Mouse (Mus musculus) myocyte (in vitro differentiated cells): ENCODE measurements around the gene Tfb1m.

ENCODE experiments used
- MYOD1 ChIP-seq, 3 experiments: IDR thresholded peaks; one replicate each; pipeline ENCODE4 v1.6.1; 2011; ENCODE audit warnings: control low read depth in 2 of 3, low read depth in 2 of 3, mild to moderate bottlenecking in 2 of 3, moderate library complexity in 1 of 3; ENCODE audit not compliant: insufficient read length in 2 of 3, control insufficient read depth in 1 of 3
- MYOG ChIP-seq, 3 experiments: IDR thresholded peaks; one replicate each; pipeline ENCODE4 v1.6.1; 2011; ENCODE audit warnings: control low read depth in 2 of 3, low read depth in 2 of 3, mild to moderate bottlenecking in 2 of 3; ENCODE audit not compliant: insufficient read length in 2 of 3, control insufficient read depth in 1 of 3, insufficient read depth in 1 of 3
- POLR2A ChIP-seq: IDR thresholded peaks from one replicate; pipeline ENCODE4 v1.6.1; 2011; ENCODE audit warnings: low read depth, mild to moderate bottlenecking, control low read depth, moderate library complexity; ENCODE audit not compliant: insufficient read length
- POLR2AphosphoS2 ChIP-seq: IDR thresholded peaks from one replicate; pipeline ENCODE4 v1.6.1; 2011; ENCODE audit warnings: low read depth, control low read depth; ENCODE audit not compliant: insufficient read length
- TCF3 ChIP-seq: IDR thresholded peaks from one replicate; pipeline ENCODE4 v1.6.1; 2011; ENCODE audit warnings: low read depth, control low read depth; ENCODE audit not compliant: insufficient read length

DNA sequence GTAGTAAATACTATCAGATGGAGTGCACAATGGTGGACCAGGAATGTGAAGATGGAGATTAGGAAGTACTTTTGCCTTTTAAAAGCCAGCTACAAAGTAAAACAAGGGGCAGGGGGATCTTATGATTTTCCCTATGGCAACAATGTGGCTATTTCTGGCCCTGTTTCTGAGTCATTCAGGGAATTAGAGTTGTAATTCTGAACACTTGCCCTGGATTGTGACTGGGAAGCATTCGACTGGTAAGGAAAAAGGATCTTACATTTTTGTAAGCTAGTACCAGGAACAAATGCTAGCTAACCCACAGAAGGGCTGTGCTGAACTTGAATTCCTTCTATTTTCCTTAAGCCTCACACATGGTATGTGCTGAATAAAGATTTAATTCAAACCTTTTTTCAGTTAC lies 25.9 kb downstream of the Tfb1m start:
- TF ChIP-seq POLR2AphosphoS2 (no peak), POLR2A (no peak), MYOD1 (IDR thresholded peaks at IDR 0.05; ENCODE audit: control insufficient read depth in 1 of 3, insufficient read length in 2 of 3, low read depth in 2 of 3) (no peak), MYOG (IDR thresholded peaks at IDR 0.05; ENCODE audit: control insufficient read depth in 1 of 3, insufficient read depth in 1 of 3, insufficient read length in 2 of 3, low read depth in 2 of 3) (no peak), TCF3 (no peak)
